Mouse (Mus musculus) kidney, adult 8-10 months (tissue): ENCODE results near the gene Cfap299.

Experiments
- DNase-seq, 2 experiments: peaks; one replicate each; pipeline ENCODE4 v3.0.0; 2022

Cfap299 gene

DNA sequence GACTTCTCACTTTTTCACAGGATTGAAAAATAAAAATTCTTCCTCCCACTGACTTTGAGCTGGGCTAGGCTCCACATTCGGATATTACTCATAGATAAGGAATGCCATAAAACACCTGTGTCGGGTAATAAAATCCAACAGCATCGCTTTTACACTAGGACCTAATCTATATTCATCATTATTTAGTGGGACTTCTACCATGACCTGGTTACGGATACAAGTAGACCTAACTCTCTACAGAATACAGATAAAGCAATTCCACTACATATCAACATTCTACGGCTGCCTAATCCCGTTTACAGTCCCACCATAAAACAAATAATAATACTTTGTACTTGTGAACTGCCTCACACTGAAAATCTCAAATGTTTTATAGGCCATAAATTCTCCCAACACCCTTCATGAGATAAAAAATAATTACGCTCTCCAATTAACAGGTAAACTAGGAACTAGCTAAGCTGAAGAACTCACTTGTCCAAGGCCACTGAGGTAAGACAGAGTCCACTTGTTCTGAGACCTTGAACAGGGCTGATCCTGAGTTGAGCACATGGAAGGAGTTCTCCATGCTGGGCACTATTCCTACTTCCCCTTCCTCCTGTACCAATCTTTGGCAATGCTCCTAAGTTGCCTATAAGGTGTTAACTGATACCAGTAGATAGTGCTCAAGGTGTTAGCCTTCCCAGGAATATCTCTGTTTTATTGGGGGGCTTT, 513.7 kb downstream of the Cfap299 start:
- DNase-seq = no peak

DNA sequence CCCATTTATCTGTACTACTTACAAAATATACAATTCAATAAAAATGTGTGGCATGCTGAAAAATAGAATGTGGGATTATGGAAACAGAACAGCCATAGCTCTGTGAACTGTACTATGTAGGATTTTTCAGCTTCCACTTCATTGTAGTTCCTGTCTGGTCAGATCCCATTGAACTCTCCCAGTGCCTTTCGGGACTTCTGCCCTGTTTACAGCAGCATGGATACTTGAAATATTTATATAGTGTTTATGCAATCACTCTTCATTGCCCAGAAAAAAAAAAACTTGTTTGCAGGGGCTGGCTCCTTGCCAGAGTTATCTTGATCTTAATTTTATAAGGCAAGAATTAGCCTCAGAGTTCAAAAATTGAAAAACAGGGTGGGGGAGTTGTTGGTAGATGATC, 515.6 kb downstream of the Cfap299 start:
- no peak for DNase-seq
